Mouse (Mus musculus) neutrophil, adult 5-6 weeks (primary cell): Measurements from ENCODE around the gene Slc25a42. TPM values are rescaled to one million over a fixed set of nuclear protein-coding genes. Genes with fewer than 3 reads are reported as not detected.

Experiments used
- ATAC-seq: fragments of 151-379, 151-347 bp; 2 replicates; pipeline ENCODE4 v1.8.0; 2017; ENCODE audit warnings: mild to moderate bottlenecking, moderate TSS enrichment; ENCODE audit not compliant: insufficient number of reproducible peaks, poor library complexity, low FRiP score, severe bottlenecking; ENCODE audit errors: extremely low read depth
- total RNA-seq: library from RNA; stranded (forward); fragments of 200-1000 nt; gene quantifications from 2 replicates; pipeline ENCODE4 v1.2.3, GENCODE M21; 2017

Gene Slc25a42
- total RNA-seq = 3.2 and 5.0 TPM in 2 replicates

DNA sequence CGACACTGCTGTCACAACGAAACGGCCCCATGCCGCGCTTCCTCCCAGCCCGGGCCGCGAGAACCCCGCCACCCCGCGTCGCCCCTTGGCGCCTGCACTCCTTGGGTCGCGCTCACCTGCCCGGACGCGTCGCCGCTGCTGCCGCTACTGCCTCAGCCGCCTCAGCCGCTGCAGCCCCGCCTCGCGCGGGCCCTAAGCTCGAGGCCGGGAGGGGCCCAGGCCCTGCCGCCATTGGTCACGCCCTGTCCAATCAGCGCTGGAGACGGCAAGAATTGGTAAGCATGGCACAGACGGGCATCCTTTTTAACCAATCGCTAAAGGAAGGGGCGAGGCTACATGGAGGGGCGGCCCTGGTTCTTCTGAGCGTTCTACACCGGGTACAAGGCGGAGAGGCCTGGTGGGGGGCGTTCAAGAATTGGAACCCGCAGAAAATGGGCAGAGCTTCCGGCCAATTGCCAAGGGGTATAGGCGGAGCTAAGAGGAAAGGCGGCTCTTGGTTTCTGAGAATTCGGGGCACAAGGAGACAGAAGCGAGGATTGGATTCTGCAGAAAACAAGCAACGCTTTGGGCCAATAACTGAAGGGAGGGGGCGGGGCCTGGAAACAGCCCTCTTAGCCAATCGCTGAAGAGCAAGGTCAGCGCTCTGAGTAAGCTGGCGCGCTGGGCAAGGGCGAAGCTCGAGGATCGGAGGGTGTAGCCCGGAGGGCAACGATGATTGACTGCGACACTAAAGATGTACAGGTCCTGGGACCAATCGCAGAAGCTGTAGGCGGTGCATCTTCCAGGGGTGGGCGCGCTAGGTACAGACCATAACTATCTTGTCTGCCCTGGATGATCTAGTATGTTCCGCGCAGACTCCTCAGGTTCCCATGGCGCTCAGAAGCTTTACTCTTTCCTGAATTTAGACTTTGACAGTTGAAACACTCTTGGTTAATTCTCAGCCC is at the start of gene Slc25a42:
TSS of gene Slc25a42 (minus strand) at position 194 of the 944 bp plus-strand sequence.
- peak; percentile 86 for ATAC-seq

DNA sequence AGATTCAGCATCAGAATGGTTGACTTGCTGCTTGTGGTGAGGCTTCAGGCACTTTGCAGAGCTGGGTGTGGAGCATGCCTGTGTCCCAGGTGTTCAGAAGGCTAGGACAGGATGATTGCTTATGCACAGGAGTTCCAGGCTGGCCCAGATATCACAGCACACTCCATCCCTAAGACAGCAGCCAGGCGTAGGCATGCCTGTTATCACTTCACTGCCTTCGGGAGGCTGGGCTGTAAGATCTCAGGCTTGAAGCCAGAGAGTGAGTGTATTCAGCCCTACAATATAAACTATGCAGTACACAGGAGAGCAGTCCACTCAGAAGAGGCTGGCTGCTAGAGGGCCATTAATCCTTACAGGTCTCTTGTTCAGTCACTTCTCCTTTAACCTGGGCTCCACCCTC is 46.9 kb upstream of the Slc25a42 start:
- no peak for ATAC-seq

DNA sequence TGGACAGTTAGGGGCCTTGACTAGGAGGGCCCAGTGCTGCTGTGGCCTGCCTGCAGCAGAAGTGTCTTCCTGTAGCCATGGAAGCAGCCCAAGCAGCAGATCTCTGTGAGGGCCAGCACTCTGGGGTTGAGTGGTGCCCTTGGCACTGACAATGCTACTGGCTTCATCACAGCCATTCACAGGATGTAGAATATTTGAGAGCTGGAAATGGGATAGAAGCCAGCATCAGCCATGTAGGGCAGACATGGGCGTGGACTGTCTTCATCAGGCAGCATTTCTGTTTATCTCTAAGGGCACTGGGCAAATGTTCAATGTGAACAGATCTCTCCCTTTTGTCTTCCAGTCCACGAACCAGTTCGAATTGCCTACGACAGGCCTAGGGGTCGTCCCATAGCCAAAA is 46.5 kb upstream of the Slc25a42 start:
- no peak for ATAC-seq

DNA sequence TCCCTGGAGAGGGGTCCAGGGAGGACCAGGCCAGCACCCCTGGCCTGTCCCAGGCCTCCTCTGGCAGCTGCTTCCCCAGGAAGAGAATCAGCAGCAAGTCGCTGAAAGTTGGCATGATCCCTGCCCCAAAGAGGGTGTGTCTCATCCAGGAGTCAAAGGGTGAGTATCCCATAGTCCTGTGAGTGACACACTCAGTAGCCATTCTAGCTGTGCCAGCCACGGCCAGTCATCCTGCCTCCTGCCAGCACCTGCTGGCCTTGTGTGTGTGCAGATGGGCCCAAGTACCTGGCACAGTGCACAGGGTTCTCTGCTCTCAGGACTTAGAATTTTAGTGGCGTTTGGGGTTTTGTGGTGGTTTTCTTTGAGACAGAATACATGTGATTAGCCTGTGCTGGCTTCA is 45.4 kb upstream of the Slc25a42 start:
- ATAC-seq = no peak

DNA sequence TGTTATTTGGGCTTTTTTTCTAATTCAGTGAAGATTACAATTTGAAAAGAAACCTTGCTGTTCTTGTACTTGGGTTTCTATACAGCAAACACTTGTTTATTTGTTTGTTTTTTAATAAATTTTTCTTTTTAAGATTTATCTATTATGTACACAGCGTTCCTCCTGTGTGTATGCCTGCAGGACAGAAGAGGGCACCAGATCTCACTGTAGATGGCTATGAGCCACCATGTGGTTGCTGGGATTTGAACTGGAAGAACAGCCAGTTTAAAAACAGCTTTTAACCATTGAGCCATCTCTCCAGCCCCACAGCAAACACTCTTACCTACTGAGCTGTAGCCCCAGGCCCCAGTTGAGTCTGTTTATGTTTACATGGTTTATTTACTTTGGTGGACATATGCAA is 42.5 kb upstream of the Slc25a42 start:
- ATAC-seq = no peak

DNA sequence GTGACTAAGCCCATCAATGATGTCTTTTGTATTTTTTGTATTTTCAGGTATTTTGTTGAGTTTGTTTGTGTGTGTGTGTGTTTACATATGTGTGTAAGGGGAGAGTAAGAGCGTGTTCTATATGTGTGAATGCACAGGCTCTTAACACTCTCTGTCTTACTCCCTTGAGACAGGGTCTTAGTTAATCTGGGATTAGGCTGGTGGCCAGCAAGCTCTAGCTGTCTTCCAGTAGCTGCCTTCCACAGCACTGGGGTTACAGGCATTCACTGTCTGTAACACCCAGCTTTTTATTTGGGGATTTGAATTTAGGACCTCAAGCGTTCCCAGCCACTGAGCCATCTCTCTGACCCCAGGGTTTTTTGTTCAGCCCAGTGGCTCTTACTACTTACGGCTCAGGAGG is 35.7 kb upstream of the Slc25a42 start:
- ATAC-seq = no peak

DNA sequence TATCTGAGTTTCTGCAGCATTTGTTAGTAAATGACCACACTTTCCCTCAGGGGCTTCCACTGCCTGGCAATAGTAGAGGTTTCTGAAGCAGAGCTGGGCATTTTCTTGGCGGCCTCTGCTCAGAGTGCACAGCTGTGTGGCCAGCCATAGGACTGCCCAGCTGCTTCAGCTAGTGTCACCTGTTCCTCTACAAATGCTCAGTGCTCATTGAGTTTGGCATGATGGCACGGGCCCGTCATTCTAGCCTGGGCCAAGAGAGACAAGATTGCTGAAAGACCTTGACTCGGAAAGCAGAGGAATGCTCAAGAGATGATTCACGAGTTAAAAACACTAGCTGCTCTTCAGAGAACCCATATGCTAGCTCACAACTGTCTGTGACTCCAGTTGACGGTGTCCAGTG is 34.5 kb upstream of the Slc25a42 start:
- ATAC-seq = no peak

DNA sequence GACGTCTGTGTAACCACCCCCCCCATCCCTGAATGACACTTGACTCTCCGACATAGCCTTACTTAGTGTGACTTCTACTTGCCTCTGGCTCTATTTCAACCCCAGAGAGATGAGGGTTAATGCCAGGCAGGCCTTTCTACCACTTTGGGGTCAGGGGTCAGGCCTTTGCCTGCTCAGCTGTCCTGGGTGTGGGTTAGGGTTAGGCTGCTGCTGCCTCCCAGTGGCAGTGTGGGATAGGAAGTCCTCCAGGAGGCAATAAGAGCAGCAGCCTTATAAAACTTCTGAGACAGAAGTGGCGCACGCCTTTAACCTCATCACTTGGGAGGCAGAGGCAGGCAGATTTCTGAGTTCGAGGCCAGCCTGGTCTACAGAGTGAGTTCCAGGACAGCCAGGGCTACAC is 28.5 kb upstream of the Slc25a42 start:
- no peak for ATAC-seq

DNA sequence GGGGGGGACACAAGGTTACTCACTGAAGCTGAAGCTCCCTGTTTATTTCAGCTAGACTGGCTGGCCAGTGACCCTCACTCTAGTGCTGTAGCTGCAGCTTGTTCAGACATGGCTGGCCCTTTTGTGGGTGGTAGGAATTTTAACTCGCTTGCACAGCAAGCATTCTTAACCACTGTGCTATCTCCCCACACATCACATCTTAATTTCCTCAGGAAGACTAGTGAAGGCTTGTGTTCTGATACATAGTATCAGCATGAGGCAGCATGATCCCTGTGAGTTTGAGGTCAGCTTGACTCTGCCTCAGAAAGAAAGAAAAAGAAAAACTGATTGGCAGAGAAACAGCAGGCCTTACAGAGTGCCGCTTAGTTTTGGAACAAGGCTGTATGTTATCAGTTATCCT is 25.7 kb upstream of the Slc25a42 start:
- ATAC-seq = no peak

DNA sequence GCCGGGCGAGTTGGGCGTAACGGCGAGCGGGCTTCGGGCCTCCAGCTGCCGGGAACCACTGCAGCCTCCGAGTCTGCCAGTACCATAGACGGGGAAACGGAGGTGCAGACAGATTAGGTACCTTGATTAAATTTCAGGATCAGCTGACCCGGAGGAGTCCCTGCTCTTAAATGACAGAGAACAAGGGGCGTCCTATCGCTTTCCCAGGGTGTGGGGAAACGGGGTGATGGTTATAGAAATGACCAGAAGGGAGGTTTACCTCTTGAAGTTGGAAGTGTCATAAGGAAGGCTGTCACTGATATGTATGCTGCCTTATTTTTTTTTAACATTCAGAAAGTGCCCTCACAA is 22.6 kb upstream of the Slc25a42 start:
- no peak for ATAC-seq

DNA sequence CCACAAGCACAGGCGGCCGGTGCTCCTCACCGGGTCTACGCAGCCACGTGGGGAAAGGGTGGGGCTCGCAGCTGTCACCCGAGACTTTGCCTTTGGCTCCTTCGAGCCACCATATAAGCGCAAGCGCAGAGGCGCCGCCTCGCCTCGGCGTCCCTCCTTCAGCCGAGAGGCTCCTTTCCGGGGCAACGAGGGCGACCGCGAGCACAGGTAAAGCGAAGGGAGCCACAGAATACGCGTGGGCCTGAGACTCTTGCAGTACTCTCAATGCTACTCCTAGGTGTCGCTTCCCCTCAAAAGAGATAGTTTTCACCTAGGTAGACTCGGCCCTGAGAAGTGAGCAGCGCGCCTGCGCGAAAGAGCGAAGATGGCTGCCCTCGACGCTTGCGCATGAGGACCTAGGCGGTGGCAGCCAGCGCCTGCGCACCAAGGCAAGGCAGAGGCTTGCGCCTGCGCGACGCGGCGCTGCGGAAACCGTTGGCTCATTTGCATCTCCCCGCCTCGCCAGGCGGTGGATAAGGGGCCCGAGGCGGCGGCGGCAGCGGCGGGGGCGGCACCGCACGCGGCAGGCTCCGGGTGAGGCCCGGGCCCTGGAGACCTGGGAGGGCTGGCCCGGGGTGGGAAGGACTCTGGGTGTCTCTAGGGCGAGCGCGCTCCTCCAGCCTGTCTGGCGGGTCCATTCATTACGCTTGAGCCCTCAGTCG is 22.1 kb upstream of the Slc25a42 start, which contains the start of the genes Sugp2 and Armc6:
TSS of gene Sugp2 (plus strand) at position 147 of the 701 bp plus-strand sequence.
TSS of gene Armc6 (minus strand) at position 387 of the 701 bp plus-strand sequence.
- peak; percentile 82 for ATAC-seq

DNA sequence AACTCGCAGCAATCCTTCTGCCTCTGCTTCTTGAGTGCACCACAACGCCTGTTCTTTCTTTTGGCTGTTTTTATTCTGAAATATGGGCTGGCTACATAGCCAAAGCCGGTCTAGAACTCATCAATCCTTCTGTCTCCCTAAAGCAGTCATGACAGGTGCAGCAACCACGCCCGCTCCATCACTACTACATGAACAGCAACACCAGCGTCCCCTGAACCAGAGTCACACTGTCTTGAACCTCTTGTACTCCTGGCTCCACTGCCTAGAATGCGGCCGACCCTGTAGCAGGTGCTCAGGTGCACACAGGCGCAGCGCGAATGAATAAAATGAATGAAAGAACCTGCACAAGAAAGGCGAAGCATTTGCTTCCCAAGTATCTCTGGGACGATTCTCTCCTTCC is 21.5 kb upstream of the Slc25a42 start:
- no peak for ATAC-seq

DNA sequence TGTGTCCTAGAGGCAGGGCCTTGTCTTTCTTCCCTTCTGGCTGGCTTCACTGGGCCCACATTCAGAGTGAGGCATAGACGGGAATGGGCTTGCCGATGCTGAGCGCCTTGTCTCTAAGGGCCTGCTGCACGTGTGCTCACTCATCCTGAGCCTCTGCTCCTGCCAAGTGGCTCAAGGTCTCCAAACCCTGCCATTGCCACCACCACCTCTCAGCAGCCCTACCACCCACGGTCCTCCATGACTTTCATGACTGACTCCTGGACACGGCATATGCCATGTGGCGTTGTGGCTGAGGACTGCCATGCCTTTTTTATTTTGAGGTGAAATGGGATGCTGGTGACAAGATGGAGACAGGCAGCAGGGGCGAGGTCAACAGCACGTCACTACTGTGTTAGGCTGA is 18.7 kb upstream of the Slc25a42 start:
- no peak for ATAC-seq

DNA sequence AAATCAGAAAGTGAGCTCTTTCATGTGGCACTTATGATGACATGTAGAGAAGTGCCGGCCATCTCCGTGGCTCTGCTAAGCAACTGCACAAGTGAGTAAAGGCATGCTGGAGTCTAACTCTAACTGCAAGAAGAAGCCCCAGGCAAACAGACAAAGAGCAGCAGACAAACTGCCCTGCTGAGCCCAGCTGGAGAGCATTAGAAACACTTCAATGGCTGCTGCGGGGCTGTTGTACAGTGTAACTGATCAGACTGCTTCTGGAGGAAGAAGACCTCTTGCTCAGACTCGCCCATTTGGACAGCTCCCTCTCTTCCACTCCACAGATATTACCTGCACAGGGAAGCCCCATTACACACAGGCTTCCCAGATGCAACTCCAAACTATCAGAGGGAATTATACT is 15.9 kb upstream of the Slc25a42 start:
- ATAC-seq = no peak

DNA sequence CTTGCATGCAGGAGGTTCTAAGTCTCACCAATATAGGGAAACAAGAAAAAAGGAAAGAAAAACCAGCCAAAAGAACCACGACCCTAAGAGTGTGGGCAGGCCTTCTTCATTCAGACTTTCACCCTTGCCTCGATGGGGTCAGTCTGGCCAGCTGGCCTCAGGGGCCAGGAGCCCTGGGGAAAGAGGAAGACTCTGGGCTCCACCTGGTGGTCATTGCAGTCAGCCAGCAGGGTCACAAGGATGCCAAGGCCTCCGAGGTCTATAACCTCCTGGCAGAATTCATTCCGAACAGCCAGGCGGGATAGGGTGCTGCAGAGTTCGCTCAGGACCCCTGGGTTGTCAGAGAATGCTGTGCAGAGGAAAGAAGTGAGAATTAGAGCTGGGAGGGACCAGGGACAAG is 11.2 kb upstream of the Slc25a42 start:
- ATAC-seq = no peak

DNA sequence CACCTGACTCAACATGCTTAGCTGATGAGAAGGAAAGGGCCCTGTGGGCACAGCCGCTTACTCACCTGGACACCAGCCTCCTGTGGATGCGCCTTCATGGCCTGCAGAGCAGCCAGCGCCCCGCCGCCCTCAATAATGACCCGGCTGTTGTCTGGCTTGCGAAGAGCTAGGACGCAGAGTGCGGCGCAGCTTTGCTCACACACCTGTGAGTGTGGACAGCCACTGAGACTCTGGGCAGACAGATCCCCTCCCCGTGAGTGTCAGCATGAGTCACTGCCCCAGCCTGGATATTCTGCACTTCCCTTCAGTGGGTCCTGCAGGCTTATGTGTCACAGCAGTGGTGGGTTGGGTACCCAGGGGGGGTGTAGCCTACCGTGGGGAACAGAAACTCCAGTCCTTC is 9.9 kb upstream of the Slc25a42 start:
- no peak for ATAC-seq

DNA sequence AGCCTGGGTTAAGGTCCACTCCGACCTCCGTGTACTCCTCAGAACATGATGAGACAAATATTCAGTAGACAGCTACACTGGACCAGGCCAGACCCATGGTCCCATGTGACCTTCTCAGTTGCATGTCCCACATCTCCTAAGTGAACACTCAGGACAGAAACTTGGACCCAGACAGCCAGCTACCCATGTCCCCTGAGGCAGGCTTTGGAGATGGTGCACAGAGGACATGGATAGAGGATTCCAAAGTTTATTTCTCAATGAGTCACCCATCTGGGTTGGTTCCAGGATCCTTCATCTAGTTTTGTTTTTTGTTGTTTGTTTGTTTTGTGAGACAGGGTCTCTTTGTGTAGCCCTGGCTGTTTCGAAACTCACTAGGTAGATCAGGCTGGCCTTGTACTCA is 8.8 kb upstream of the Slc25a42 start:
- ATAC-seq = no peak

DNA sequence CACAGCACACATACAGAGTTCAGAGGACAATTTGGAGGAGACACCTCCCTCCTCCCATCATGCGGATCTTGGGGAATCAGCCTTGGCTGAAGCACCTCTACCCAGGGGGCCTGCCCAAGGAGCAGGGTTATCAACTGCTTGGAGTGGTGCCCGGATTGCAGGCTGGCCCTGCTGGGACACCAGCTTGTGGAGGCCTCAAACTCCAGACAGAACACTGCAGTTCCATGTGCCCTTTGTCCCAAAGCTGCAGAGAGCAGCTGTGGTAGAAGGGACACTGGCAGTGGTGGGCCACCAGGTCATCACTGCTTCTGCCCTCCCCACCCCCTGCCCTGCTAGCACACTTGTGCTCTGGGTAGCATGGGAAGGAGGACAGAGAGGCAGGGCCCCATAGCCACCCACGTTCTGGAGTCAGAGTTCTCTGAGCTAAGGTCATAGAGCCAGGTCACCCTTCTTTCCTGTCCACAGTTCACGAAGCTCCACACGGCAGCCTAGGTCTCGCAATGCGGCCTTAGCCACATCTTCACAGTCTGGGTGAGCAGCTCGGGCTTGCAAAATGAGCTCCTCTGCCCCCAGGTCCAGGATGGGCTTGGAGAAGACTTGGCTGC is 8.2 kb upstream of the Slc25a42 start:
- no peak for ATAC-seq

DNA sequence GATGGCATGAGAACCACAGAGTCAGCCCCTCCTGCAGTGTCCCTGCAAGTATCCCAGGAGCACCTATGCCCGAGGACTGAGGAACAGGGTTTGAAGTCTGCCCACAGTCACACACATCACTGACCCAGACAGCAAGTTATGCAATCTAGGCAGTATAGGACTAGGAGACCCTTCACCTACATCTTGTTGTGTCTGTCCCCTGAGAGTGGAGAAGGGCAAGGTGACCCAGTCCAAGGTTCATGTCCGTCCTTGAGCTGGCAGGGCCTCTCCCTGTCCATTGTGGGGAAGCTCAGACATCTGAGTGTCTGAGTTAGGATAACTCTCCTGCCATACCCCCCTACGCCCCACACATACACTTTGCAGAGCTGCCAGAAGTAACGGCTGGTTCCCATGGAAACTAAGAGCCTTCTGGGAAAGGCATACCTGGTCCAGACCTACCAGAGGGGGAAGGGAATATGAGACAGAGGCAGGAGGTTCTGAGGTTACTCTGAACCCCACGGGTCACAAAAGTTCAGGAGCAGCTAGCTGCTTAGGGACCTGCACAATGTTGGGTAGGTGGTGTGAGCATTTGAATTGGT is 7.1 kb upstream of the Slc25a42 start:
- ATAC-seq = no peak
